Mouse (Mus musculus): ENCODE results near the gene Mllt10.

- TF ChIP-seq POLR2A (IDR thresholded peaks at IDR 0.05; ENCODE audit: insufficient read depth, low read depth, low read length) (no peak), CTCF (IDR thresholded peaks at IDR 0.05) (no peak), EP300 (IDR thresholded peaks at IDR 0.05; ENCODE audit: insufficient read depth, low read depth, low read length) (no peak)
These were observed 83.1 kb downstream of the Mllt10 start for GRCm38 (mm10) chr2:18138131-18138530.
